Mouse (Mus musculus): Measurements from ENCODE around the gene Kif26b. TPM values are rescaled to one million over a fixed set of nuclear protein-coding genes. Genes with fewer than 3 reads are reported as not detected.

The Kif26b gene
- polyA plus RNA-seq, 1 experiment from 2014 or later, result 7.6 TPM

- no peaks in the 10 kb centered on the region for H3K27me3 ChIP-seq (ENCODE audit: control insufficient read depth, insufficient read depth, low read length)
- H3K9me3 ChIP-seq (ENCODE audit: control insufficient read depth, low read depth, low read length), result no peaks in the 10 kb centered on the region
- 77% methylated on average over 4 of the region's 4 CpGs for WGBS
- H3K4me1 ChIP-seq (ENCODE audit: control insufficient read depth, insufficient read depth, low read length), result no peaks in the 10 kb centered on the region
- no peak overlapping the region for H3K4me3 ChIP-seq (ENCODE audit: low read depth, low read length)
- no peaks in the 10 kb centered on the region for H3K36me3 ChIP-seq (ENCODE audit: control insufficient read depth, insufficient read depth, low read length)
- no peak overlapping the region for H3K9ac ChIP-seq (replicated peaks; ENCODE audit: low read depth, low read length)
- no peak overlapping the region for H3K4me2 ChIP-seq (replicated peaks; ENCODE audit: low read depth, low read length)
- no peak for ATAC-seq (ENCODE audit: insufficient number of reproducible peaks, insufficient read depth, low FRiP score, low read depth)
- H3K27ac ChIP-seq (ENCODE audit: low read length), result no peak overlapping the region
Measured at GRCm38 (mm10) chr1:178734576-178734975, 205.7 kb downstream of the Kif26b start.

- H3K27ac ChIP-seq (ENCODE audit: low read length), result no peak overlapping the region
- H3K4me1 ChIP-seq (ENCODE audit: control insufficient read depth, insufficient read depth, low read length), result no peaks in the 10 kb centered on the region
- no peak overlapping the region for H3K9ac ChIP-seq (replicated peaks; ENCODE audit: low read depth, low read length)
- H3K4me3 ChIP-seq (ENCODE audit: low read depth, low read length), result no peak overlapping the region
- WGBS, result 81% methylated on average over 2 of the region's 2 CpGs
- no peaks in the 10 kb centered on the region for H3K27me3 ChIP-seq (ENCODE audit: control insufficient read depth, insufficient read depth, low read length)
- H3K9me3 ChIP-seq (ENCODE audit: control insufficient read depth, low read depth, low read length), result no peaks in the 10 kb centered on the region
- no peaks in the 10 kb centered on the region for H3K36me3 ChIP-seq (ENCODE audit: control insufficient read depth, insufficient read depth, low read length)
- H3K4me2 ChIP-seq (replicated peaks; ENCODE audit: low read depth, low read length), result no peak overlapping the region
- no peak for ATAC-seq (ENCODE audit: insufficient number of reproducible peaks, insufficient read depth, low FRiP score, low read depth)
Measured at GRCm38 (mm10) chr1:178736931-178737330, 208.0 kb downstream of the Kif26b start.

GRCm38 (mm10) chr1:178743820-178744219 lies 214.9 kb downstream of the Kif26b start:
- 84% methylated on average over 5 of the region's 5 CpGs for WGBS
- no peaks in the 10 kb centered on the region for H3K36me3 ChIP-seq (ENCODE audit: control insufficient read depth, insufficient read depth, low read length)

GRCm38 (mm10) chr1:178744526-178744925 lies 215.6 kb downstream of the Kif26b start:
- no peak for ATAC-seq (ENCODE audit: insufficient number of reproducible peaks, insufficient read depth, low FRiP score, low read depth)

More at GRCm38 (mm10) chr1:178743820-178744219, 214.9 kb downstream of the Kif26b start:
- Histone ChIP-seq H3K9me3 (ENCODE audit: control insufficient read depth, low read depth, low read length) (peaks cover under 1% of the 10 kb centered on the region; the same call in 1 of the 2 replicates), H3K4me2 (replicated peaks; ENCODE audit: low read depth, low read length) (no peak overlapping the region), H3K9ac (replicated peaks; ENCODE audit: low read depth, low read length) (no peak overlapping the region), H3K4me1 (ENCODE audit: control insufficient read depth, insufficient read depth, low read length) (no peaks in the 10 kb centered on the region), H3K27ac (ENCODE audit: low read length) (no peak overlapping the region), H3K4me3 (ENCODE audit: low read depth, low read length) (no peak overlapping the region), H3K27me3 (ENCODE audit: control insufficient read depth, insufficient read depth, low read length) (no peaks in the 10 kb centered on the region)
- ATAC-seq (ENCODE audit: insufficient number of reproducible peaks, insufficient read depth, low FRiP score, low read depth), result no peak

GRCm38 (mm10) chr1:178744961-178745360 lies 216.0 kb downstream of the Kif26b start:
- no peak overlapping the region for H3K27ac ChIP-seq (ENCODE audit: low read length)
- H3K9me3 ChIP-seq (ENCODE audit: control insufficient read depth, low read depth, low read length), result peaks cover 4% of the 10 kb centered on the region; the same call in 1 of the 2 replicates
- no peak overlapping the region for H3K9ac ChIP-seq (replicated peaks; ENCODE audit: low read depth, low read length)
- WGBS, result 79% methylated on average over 6 of the region's 6 CpGs
- H3K27me3 ChIP-seq (ENCODE audit: control insufficient read depth, insufficient read depth, low read length), result no peaks in the 10 kb centered on the region
- no peak for ATAC-seq (ENCODE audit: insufficient number of reproducible peaks, insufficient read depth, low FRiP score, low read depth)
- H3K4me2 ChIP-seq (replicated peaks; ENCODE audit: low read depth, low read length), result no peak overlapping the region
- no peaks in the 10 kb centered on the region for H3K4me1 ChIP-seq (ENCODE audit: control insufficient read depth, insufficient read depth, low read length)
- H3K4me3 ChIP-seq (ENCODE audit: low read depth, low read length), result no peak overlapping the region
- H3K36me3 ChIP-seq (ENCODE audit: control insufficient read depth, insufficient read depth, low read length), result no peaks in the 10 kb centered on the region

More at GRCm38 (mm10) chr1:178744526-178744925, 215.6 kb downstream of the Kif26b start:
- no peaks in the 10 kb centered on the region for H3K4me1 ChIP-seq (ENCODE audit: control insufficient read depth, insufficient read depth, low read length)
- 65% methylated on average over 7 of the region's 7 CpGs for WGBS
- no peak overlapping the region for H3K27ac ChIP-seq (ENCODE audit: low read length)
- H3K4me3 ChIP-seq (ENCODE audit: low read depth, low read length), result no peak overlapping the region
- H3K27me3 ChIP-seq (ENCODE audit: control insufficient read depth, insufficient read depth, low read length), result no peaks in the 10 kb centered on the region
- peaks cover 4% of the 10 kb centered on the region; the same call in 1 of the 2 replicates for H3K9me3 ChIP-seq (ENCODE audit: control insufficient read depth, low read depth, low read length)
- H3K4me2 ChIP-seq (replicated peaks; ENCODE audit: low read depth, low read length), result no peak overlapping the region
- no peaks in the 10 kb centered on the region for H3K36me3 ChIP-seq (ENCODE audit: control insufficient read depth, insufficient read depth, low read length)
- no peak overlapping the region for H3K9ac ChIP-seq (replicated peaks; ENCODE audit: low read depth, low read length)

- WGBS, result 72% methylated on average over 6 of the region's 6 CpGs
- H3K4me2 ChIP-seq (replicated peaks; ENCODE audit: low read depth, low read length), result no peak overlapping the region
- no peak overlapping the region for H3K27ac ChIP-seq (ENCODE audit: low read length)
- H3K27me3 ChIP-seq (ENCODE audit: control insufficient read depth, insufficient read depth, low read length), result no peaks in the 10 kb centered on the region
- H3K36me3 ChIP-seq (ENCODE audit: control insufficient read depth, insufficient read depth, low read length), result no peaks in the 10 kb centered on the region
- peaks cover 4% of the 10 kb centered on the region; the same call in 1 of the 2 replicates for H3K9me3 ChIP-seq (ENCODE audit: control insufficient read depth, low read depth, low read length)
- ATAC-seq (ENCODE audit: insufficient number of reproducible peaks, insufficient read depth, low FRiP score, low read depth), result no peak
- H3K4me1 ChIP-seq (ENCODE audit: control insufficient read depth, insufficient read depth, low read length), result no peaks in the 10 kb centered on the region
- no peak overlapping the region for H3K9ac ChIP-seq (replicated peaks; ENCODE audit: low read depth, low read length)
- no peak overlapping the region for H3K4me3 ChIP-seq (ENCODE audit: low read depth, low read length)
Measured at GRCm38 (mm10) chr1:178745471-178745870, 216.5 kb downstream of the Kif26b start.

GRCm38 (mm10) chr1:178747279-178748221 lies 218.6 kb downstream of the Kif26b start:
- H3K4me3 ChIP-seq (ENCODE audit: low read depth, low read length), result no peak overlapping the region
- H3K9me3 ChIP-seq (ENCODE audit: control insufficient read depth, low read depth, low read length), result peaks cover 4% of the 10 kb centered on the region; the same call in 1 of the 2 replicates
- H3K4me2 ChIP-seq (replicated peaks; ENCODE audit: low read depth, low read length), result no peak overlapping the region
- H3K36me3 ChIP-seq (ENCODE audit: control insufficient read depth, insufficient read depth, low read length), result no peaks in the 10 kb centered on the region
- H3K4me1 ChIP-seq (ENCODE audit: control insufficient read depth, insufficient read depth, low read length), result no peaks in the 10 kb centered on the region
- no peak for ATAC-seq (ENCODE audit: insufficient number of reproducible peaks, insufficient read depth, low FRiP score, low read depth)
- H3K27me3 ChIP-seq (ENCODE audit: control insufficient read depth, insufficient read depth, low read length), result no peaks in the 10 kb centered on the region
- H3K9ac ChIP-seq (replicated peaks; ENCODE audit: low read depth, low read length), result no peak overlapping the region
- 79% methylated on average over 13 of the region's 13 CpGs for WGBS
- no peak overlapping the region for H3K27ac ChIP-seq (ENCODE audit: low read length)

- Histone ChIP-seq H3K36me3 (ENCODE audit: control insufficient read depth, insufficient read depth, low read length) (no peaks in the 10 kb centered on the region), H3K4me2 (replicated peaks; ENCODE audit: low read depth, low read length) (no peak overlapping the region), H3K9ac (replicated peaks; ENCODE audit: low read depth, low read length) (no peak overlapping the region), H3K9me3 (ENCODE audit: control insufficient read depth, low read depth, low read length) (peaks cover 4% of the 10 kb centered on the region; the same call in 1 of the 2 replicates), H3K27ac (ENCODE audit: low read length) (no peak overlapping the region), H3K4me3 (ENCODE audit: low read depth, low read length) (no peak overlapping the region), H3K4me1 (ENCODE audit: control insufficient read depth, insufficient read depth, low read length) (no peaks in the 10 kb centered on the region), H3K27me3 (ENCODE audit: control insufficient read depth, insufficient read depth, low read length) (no peaks in the 10 kb centered on the region)
- no peak for ATAC-seq (ENCODE audit: insufficient number of reproducible peaks, insufficient read depth, low FRiP score, low read depth)
- 85% methylated on average over 7 of the region's 7 CpGs for WGBS
Measured at GRCm38 (mm10) chr1:178748222-178748600, 219.3 kb downstream of the Kif26b start.

Data from stomach, embryonic 14.5 days (tissue).